Mouse (Mus musculus) limb, embryonic 13.5 days (tissue): ENCODE measurements around the gene Igdcc4. TPM values are rescaled to one million over a fixed set of nuclear protein-coding genes. Genes with fewer than 3 reads are reported as not detected.

Source experiments
- ATAC-seq: fragments of 200-750 bp; cut with Nextera tagmentation; 2 replicates; pipeline ENCODE4 v1.8.0; 2017; ENCODE audit warnings: low read depth, moderate number of reproducible peaks, moderate TSS enrichment; ENCODE audit not compliant: low FRiP score
- H3K27ac ChIP-seq: fragments of 300-500 bp; sonication (generic); 2 replicates; pipeline ENCODE4 v1.5.1; 2015; ENCODE audit warnings: inconsistent platforms, mild to moderate bottlenecking, moderate library complexity
- H3K27me3 ChIP-seq: fragments of 300-500 bp; sonication (generic); 2 replicates; pipeline ENCODE4 v1.6.1; 2015; ENCODE audit warnings: mild to moderate bottlenecking, inconsistent platforms
- H3K36me3 ChIP-seq: fragments of 300-500 bp; sonication (generic); 2 replicates; pipeline ENCODE4 v1.6.1; 2015; ENCODE audit warnings: inconsistent platforms, mild to moderate bottlenecking, moderate library complexity
- H3K4me1 ChIP-seq: fragments of 300-500 bp; sonication (generic); 2 replicates; pipeline ENCODE4 v1.6.1; 2015; ENCODE audit warnings: inconsistent platforms
- H3K4me2 ChIP-seq: fragments of 300-500 bp; sonication (generic); replicated peaks from 2 replicates; pipeline ENCODE4 v1.6.1; 2015; ENCODE audit warnings: inconsistent platforms, mild to moderate bottlenecking, moderate library complexity
- H3K4me3 ChIP-seq: fragments of 300-500 bp; sonication (generic); 2 replicates; pipeline ENCODE4 v1.5.1; 2015; ENCODE audit warnings: moderate library complexity, mild to moderate bottlenecking, inconsistent platforms
- H3K9ac ChIP-seq: fragments of 300-500 bp; sonication (generic); 2 replicates; pipeline ENCODE4 v1.6.1; 2015; ENCODE audit warnings: mild to moderate bottlenecking, inconsistent platforms
- H3K9me3 ChIP-seq: fragments of 300-500 bp; sonication (generic); 2 replicates; pipeline ENCODE4 v1.6.1; 2016; ENCODE audit warnings: inconsistent platforms
- WGBS: fragments of 180-500 bp; shearing (Covaris S2); methylation state at CpG from one replicate; pipeline ENCODE4 v1.1.7; 2015; 5-methylcytosine and 5-hydroxymethylcytosine counted together
- polyA plus RNA-seq: library from polyadenylated mRNA; unstranded; fragments of >200 nt; fragmentation: Nextera tagmentation; extraction: Ambion mirVana; gene quantifications from 2 replicates; pipeline ENCODE4 v1.2.1, GENCODE M21; 2015

The Igdcc4 gene
- polyA plus RNA-seq, 1 experiment from 2014 or later, result 27.6 TPM

- Histone ChIP-seq H3K4me3 (no peak overlapping the region), H3K9me3 (no peaks in the 10 kb centered on the region), H3K27ac (no peak overlapping the region), H3K36me3 (peaks cover 32% of the 10 kb centered on the region), H3K9ac (no peak overlapping the region), H3K27me3 (peaks cover 13% of the 10 kb centered on the region), H3K4me1 (no peaks in the 10 kb centered on the region), H3K4me2 (no peak overlapping the region)
- ATAC-seq, result no peak
- WGBS, result 71% methylated on average over 2 of the region's 2 CpGs
Observed at GRCm38 (mm10) chr9:65117516-65117915, 16.2 kb downstream of the Igdcc4 start.

- 9% methylated on average over 3 of the region's 3 CpGs for WGBS
- H3K9me3 ChIP-seq, result no peaks in the 10 kb centered on the region
- H3K4me1 ChIP-seq, result peaks cover 9% of the 10 kb centered on the region
- ATAC-seq, result no peak
- H3K27ac ChIP-seq, result no peak overlapping the region
- H3K4me3 ChIP-seq, result no peak overlapping the region
- no peak overlapping the region for H3K9ac ChIP-seq
- no peak overlapping the region for H3K4me2 ChIP-seq
- peaks cover 36% of the 10 kb centered on the region for H3K27me3 ChIP-seq
- H3K36me3 ChIP-seq, result peaks cover 30% of the 10 kb centered on the region
Observed at GRCm38 (mm10) chr9:65120935-65121334, 19.6 kb downstream of the Igdcc4 start.

- WGBS, result 17% methylated on average over 18 of the region's 18 CpGs
- H3K27ac ChIP-seq, result no peak overlapping the region
- peaks cover 9% of the 10 kb centered on the region for H3K4me1 ChIP-seq
- H3K9me3 ChIP-seq, result no peaks in the 10 kb centered on the region
- H3K4me3 ChIP-seq, result no peak overlapping the region
- peak overlapping the region; percentile 39; the same call in 1 of the 2 replicates for H3K9ac ChIP-seq
- peak overlapping the region; percentile 38 for H3K4me2 ChIP-seq
- ATAC-seq, result no peak
- peaks cover 44% of the 10 kb centered on the region for H3K36me3 ChIP-seq
- peaks cover 39% of the 10 kb centered on the region for H3K27me3 ChIP-seq
Observed at GRCm38 (mm10) chr9:65122545-65122944, 21.3 kb downstream of the Igdcc4 start.

- Histone ChIP-seq H3K36me3 (peaks cover 41% of the 10 kb centered on the region), H3K4me3 (peak overlapping the region; percentile 47), H3K4me1 (peaks cover 12% of the 10 kb centered on the region), H3K27ac (no peak overlapping the region), H3K27me3 (peaks cover 46% of the 10 kb centered on the region), H3K9me3 (no peaks in the 10 kb centered on the region), H3K9ac (peak overlapping the region; percentile 74), H3K4me2 (peak overlapping the region; percentile 88)
- 4% methylated on average over 48 of the region's 48 CpGs for WGBS
- ATAC-seq, result peak; percentile 33; the same call in 1 of the 2 replicates
Observed at GRCm38 (mm10) chr9:65123552-65124168, 22.4 kb downstream of the Igdcc4 start.

- no peak overlapping the region for H3K27ac ChIP-seq
- H3K36me3 ChIP-seq, result peaks cover 62% of the 10 kb centered on the region
- H3K4me3 ChIP-seq, result 0 out of 2 replicates have a peak overlapping the region, but pooled peaks have one; percentile 12
- no peak for ATAC-seq
- WGBS, result 11% methylated on average over 25 of the region's 25 CpGs
- peaks cover 11% of the 10 kb centered on the region for H3K4me1 ChIP-seq
- H3K4me2 ChIP-seq, result peak overlapping the region; percentile 44
- H3K9ac ChIP-seq, result no peak overlapping the region; the same call in 1 of the 2 replicates
- peaks cover 29% of the 10 kb centered on the region for H3K27me3 ChIP-seq
- H3K9me3 ChIP-seq, result no peaks in the 10 kb centered on the region
Observed at GRCm38 (mm10) chr9:65128123-65128815, 27.0 kb downstream of the Igdcc4 start.

GRCm38 (mm10) chr9:65131717-65132116 is 30.4 kb downstream of the Igdcc4 start:
- 82% methylated on average over 5 of the region's 5 CpGs for WGBS
- H3K27ac ChIP-seq, result no peak overlapping the region
- peaks cover 38% of the 10 kb centered on the region for H3K27me3 ChIP-seq
- no peak for ATAC-seq
- peaks cover 56% of the 10 kb centered on the region for H3K36me3 ChIP-seq
- no peak overlapping the region for H3K9ac ChIP-seq
- no peak overlapping the region for H3K4me3 ChIP-seq
- H3K4me1 ChIP-seq, result 0 out of 2 replicates have a peak, but pooled peaks cover 3% of the 10 kb centered on the region
- H3K4me2 ChIP-seq, result no peak overlapping the region
- no peaks in the 10 kb centered on the region for H3K9me3 ChIP-seq

- Histone ChIP-seq H3K9me3 (no peaks in the 10 kb centered on the region), H3K27me3 (peaks cover 37% of the 10 kb centered on the region), H3K36me3 (peaks cover 46% of the 10 kb centered on the region), H3K9ac (no peak overlapping the region), H3K4me2 (no peak overlapping the region), H3K27ac (no peak overlapping the region), H3K4me1 (no peaks in the 10 kb centered on the region), H3K4me3 (no peak overlapping the region)
- ATAC-seq, result peak; percentile 17; the same call in 1 of the 2 replicates
- WGBS, result under 1% methylated on average over 10 of the region's 10 CpGs
Observed at GRCm38 (mm10) chr9:65133739-65134138, 32.5 kb downstream of the Igdcc4 start.

GRCm38 (mm10) chr9:65135126-65135525 is 33.8 kb downstream of the Igdcc4 start:
- Histone ChIP-seq H3K27me3 (peaks cover 50% of the 10 kb centered on the region), H3K9me3 (no peaks in the 10 kb centered on the region), H3K36me3 (peaks cover 37% of the 10 kb centered on the region), H3K4me3 (no peak overlapping the region), H3K27ac (no peak overlapping the region), H3K9ac (no peak overlapping the region), H3K4me2 (no peak overlapping the region), H3K4me1 (no peaks in the 10 kb centered on the region)
- WGBS, result 83% methylated on average over 4 of the region's 4 CpGs
- ATAC-seq, result no peak

GRCm38 (mm10) chr9:65140491-65140890 is 39.2 kb downstream of the Igdcc4 start:
- H3K4me1 ChIP-seq, result peaks cover 17% of the 10 kb centered on the region
- WGBS, result 3% methylated on average over 8 of the region's 8 CpGs
- ATAC-seq, result no peak
- H3K9me3 ChIP-seq, result no peaks in the 10 kb centered on the region
- peaks cover 4% of the 10 kb centered on the region for H3K36me3 ChIP-seq
- H3K27me3 ChIP-seq, result peaks cover 69% of the 10 kb centered on the region
- H3K27ac ChIP-seq, result no peak overlapping the region
- peak overlapping the region; percentile 98 for H3K4me2 ChIP-seq
- H3K9ac ChIP-seq, result peak overlapping the region; percentile 80
- peak overlapping the region; percentile 75 for H3K4me3 ChIP-seq

- Histone ChIP-seq H3K27ac (peak within 1 kb of the TSS; percentile 67), H3K4me3 (peak within 1 kb of the TSS; percentile 75), H3K9ac (peak within 1 kb of the TSS; percentile 80), H3K9me3 (no peaks in the 10 kb centered on the region), H3K36me3 (no peaks in the 10 kb centered on the region), H3K27me3 (peaks cover 65% of the 10 kb centered on the region), H3K4me1 (peaks cover 17% of the 10 kb centered on the region), H3K4me2 (peak within 1 kb of the TSS; percentile 98)
- peak; percentile 70 for ATAC-seq
- WGBS, result 1% methylated on average over 29 of the region's 48 CpGs
Observed at GRCm38 (mm10) chr9:65140936-65141305, 39.6 kb downstream of the Igdcc4 start, which contains the start of gene Igdcc3. Igdcc3 (plus strand) TSS chr9:65141189.

GRCm38 (mm10) chr9:65141306-65141975 is 40.2 kb downstream of the Igdcc4 start:
- Histone ChIP-seq H3K27ac (peak overlapping the region; percentile 67), H3K9ac (peak overlapping the region; percentile 80), H3K36me3 (no peaks in the 10 kb centered on the region), H3K4me2 (peak overlapping the region; percentile 98), H3K4me3 (peak overlapping the region; percentile 75), H3K27me3 (peaks cover 63% of the 10 kb centered on the region), H3K4me1 (peaks cover 17% of the 10 kb centered on the region), H3K9me3 (no peaks in the 10 kb centered on the region)
- under 1% methylated on average over 56 of the region's 73 CpGs for WGBS
- ATAC-seq, result peak; percentile 48

- H3K9me3 ChIP-seq, result no peaks in the 10 kb centered on the region
- H3K4me2 ChIP-seq, result peak overlapping the region; percentile 98
- H3K4me1 ChIP-seq, result peaks cover 17% of the 10 kb centered on the region
- ATAC-seq, result peak; percentile 12; the same call in 1 of the 2 replicates
- WGBS, result under 1% methylated on average over 17 of the region's 17 CpGs
- H3K27ac ChIP-seq, result peak overlapping the region; percentile 67; the same call in 1 of the 2 replicates
- peaks cover 59% of the 10 kb centered on the region for H3K27me3 ChIP-seq
- H3K9ac ChIP-seq, result peak overlapping the region; percentile 80
- H3K36me3 ChIP-seq, result no peaks in the 10 kb centered on the region
- H3K4me3 ChIP-seq, result peak overlapping the region; percentile 75
Observed at GRCm38 (mm10) chr9:65141976-65142318, 40.7 kb downstream of the Igdcc4 start.
